Mouse (Mus musculus) embryo, embryonic 10 days (tissue): ENCODE measurements at regions not wholly inside any gene's neighbourhood (a gene's known extent, or its start where the extent isn't known, plus 50 kb on each side); places are given as distances from the start of the nearest gene placed in this dataset.
"Not testable (repeated sequence)": the region's sequence is repeated elsewhere in the genome, so short reads cannot be mapped to it uniquely, and the experiment has no call there.

Experiments
- DNase-seq: peaks from one replicate; pipeline ENCODE4 v3.0.0-alpha.2; 2015; ENCODE audit warnings: low spot score

DNA sequence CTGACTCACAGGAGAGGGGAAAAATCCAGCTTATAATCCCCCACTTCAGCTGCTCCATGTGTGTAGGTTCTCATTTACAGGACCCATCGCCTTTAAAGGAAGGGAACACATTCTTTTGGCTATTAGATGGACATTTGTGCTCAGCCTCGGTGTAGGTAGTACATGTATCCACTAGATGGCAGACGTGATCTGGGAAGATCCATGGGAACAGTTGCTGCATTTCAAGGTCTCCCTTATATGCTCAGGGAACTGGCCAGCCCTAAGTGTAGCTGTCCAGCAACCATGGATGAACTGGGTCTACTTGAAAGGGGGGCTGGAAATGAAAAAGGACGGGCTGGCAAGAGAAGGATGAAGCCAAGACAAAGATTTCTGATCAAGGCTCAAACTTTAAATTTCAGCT is 124.0 kb downstream of the Akain1 start:
- DNase-seq = peak; percentile 89

- DNase-seq = not testable (repeated sequence)
Measured at GRCm38 (mm10) chr17:69571070-69571669, 132.0 kb downstream of the Akain1 start.

- no peak for DNase-seq
Measured at GRCm38 (mm10) chr17:69590553-69590952, 151.4 kb downstream of the Akain1 start.

- DNase-seq = no peak
Measured at GRCm38 (mm10) chr17:69597773-69598295, 158.7 kb downstream of the Akain1 start.

DNA sequence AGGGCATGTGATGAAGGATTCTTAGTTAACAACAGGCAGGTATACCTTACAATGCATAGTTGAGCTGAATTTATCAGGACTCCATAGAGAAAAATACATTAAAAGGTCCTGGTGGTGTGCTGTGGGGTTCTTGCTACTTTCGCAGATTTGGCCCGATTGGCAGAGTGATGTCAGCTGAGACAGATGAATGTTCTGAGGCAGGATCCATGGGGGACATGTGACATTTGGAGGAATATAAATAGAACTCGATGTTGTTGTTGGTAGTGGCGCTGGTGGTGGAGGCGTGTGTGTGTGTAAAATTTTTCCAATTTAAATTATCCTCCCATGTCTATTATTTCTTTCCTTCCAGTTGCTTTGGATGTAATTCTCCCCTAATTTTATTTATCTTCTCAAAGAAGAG is 159.3 kb downstream of the Akain1 start:
- DNase-seq = no peak

GRCm38 (mm10) chr17:69603596-69603995 is 164.5 kb downstream of the Akain1 start:
- DNase-seq = no peak

- peak; percentile 7 for DNase-seq
Measured at GRCm38 (mm10) chr17:69604698-69605097, 165.6 kb downstream of the Akain1 start.

DNA sequence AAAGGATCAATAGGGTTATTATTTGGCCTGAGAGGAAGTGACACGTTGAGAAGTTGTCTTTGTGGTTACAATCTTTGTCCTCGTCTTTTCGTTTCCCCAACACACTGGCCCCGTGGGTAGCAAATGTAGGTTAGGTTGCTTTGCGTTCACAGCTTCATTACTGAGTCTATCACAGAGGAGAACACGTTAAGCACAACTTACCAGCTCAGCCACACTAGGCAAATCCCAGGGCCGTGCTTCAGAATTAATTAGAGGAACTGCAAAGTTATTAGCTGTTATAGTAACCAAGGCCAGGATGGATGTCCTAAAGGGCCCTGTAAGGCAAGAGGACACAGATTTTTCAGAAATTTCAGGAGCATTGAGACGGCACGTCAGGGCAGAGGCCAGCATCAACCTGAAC is 166.3 kb downstream of the Akain1 start:
- DNase-seq = no peak

DNA sequence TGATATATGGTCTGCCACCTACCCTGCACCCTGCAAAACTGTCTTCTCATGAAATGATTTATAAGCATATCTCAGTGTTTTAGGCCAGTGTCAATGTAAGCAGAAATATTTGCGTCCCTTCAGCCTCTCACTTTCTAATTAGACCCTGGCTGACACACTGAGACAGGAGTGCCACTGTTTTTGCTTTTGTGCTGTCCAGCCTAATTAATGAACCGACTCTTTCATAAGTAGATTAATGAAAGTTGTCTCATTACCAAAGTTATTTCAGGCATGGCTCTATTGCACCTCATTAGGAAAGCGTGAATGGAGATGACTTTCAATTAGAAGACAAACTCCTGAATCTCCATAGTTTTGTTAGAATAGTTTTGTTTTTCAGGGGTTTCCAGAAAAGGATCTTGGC is 192.3 kb downstream of the Akain1 start:
- DNase-seq = no peak

- DNase-seq = not testable (repeated sequence)
Measured at GRCm38 (mm10) chr17:69650496-69650895, 211.4 kb downstream of the Akain1 start.

GRCm38 (mm10) chr17:69654586-69654985 is 215.5 kb downstream of the Akain1 start:
- no peak for DNase-seq

DNA sequence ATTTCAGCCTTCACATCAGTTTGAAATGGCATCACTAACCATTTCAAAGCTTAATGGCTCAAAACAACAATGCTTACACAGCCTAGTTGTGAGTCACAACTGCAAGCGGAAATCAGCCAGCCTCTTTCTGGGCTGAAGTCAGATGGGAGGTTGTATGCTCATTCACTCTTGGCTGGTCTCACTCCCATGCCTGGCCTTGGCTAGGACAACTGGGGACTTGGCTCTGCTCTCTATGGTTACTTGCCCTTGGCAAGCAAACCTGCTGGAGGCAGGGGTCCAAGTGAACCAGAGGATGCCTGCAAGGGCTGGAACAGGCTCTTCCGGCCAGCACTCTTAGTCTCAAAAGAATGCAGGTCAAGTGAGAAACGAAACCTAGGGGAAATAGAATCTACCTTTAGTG is 233.4 kb downstream of the Akain1 start:
- DNase-seq = no peak

DNA sequence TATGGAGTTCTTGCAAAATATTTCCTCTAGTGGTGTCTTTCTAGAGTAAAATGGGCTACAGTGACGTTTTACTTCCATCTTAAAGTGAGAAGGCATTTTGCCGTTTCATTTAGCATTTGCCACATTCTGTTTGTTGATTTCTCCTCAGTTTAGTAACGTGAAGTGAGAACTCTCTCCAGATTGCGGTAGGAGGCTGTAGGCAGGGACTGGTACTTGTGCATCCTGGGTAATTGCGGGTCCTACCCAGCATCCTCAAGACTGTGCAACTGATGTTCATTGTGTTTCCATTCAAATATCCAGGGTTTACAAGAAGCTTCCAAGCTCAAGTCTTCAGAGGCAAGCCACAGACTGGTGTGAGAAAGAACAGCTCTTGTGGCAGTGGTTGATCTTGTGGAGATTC is 244.0 kb downstream of the Akain1 start:
- no peak for DNase-seq

DNA sequence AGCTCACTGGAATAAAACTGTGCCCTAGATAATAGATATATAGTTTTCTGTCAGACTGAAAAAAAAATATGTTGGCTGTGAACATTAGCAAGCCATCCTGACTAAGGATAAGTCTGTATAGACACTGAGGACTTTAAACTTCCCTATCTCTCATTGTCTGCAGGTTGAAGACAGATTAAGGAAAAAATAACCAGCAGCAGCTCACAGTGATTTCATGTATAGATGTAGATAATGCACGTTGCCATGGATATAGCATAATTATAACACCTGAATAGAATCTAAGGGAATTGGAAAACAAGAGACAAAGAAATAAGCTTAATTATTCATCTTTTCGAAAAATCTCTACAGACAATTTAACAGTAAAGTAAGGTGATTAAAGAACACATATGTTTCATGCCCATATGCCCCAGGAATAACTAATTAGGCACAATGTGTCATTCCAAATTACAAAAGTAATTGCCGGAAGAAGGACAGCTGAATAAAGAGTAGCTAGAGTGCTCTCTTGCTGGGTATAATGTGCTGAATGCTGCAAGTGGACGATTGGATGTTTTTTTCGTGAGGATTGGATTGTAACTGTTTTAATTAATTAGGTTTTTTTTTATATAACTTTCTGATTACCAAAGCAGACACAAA is 246.6 kb downstream of the Akain1 start:
- DNase-seq = no peak

DNA sequence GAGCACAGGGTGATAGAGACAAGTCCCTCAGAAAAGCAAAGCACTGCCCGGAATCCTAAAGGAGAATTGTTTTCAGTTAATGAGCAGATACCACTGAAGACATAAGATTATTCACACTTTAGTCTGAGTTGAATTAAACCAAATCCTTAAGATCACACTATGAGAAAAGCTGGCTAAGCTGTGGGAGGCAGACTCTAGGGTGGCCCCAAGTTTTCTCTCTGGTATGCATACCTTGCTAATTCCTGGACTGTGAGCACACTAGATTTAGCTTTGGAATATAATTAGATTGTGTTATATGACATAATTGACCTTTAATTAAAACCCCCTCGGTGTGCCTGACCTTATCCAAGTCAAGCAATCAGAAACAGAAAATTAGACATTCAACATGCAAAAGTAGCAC is 247.3 kb downstream of the Akain1 start:
- no peak for DNase-seq

GRCm38 (mm10) chr17:69695341-69695740 is 256.2 kb downstream of the Akain1 start:
- no peak for DNase-seq

GRCm38 (mm10) chr17:69727325-69727724 is 241.5 kb upstream of the Dlgap1 start:
- DNase-seq = no peak

GRCm38 (mm10) chr17:69732981-69733380 is 235.9 kb upstream of the Dlgap1 start:
- no peak for DNase-seq

GRCm38 (mm10) chr17:69736379-69737096 is 232.3 kb upstream of the Dlgap1 start:
- DNase-seq = no peak

GRCm38 (mm10) chr17:69769002-69769421 is 199.9 kb upstream of the Dlgap1 start:
- DNase-seq = no peak

GRCm38 (mm10) chr17:69770046-69770445 is 198.8 kb upstream of the Dlgap1 start:
- no peak for DNase-seq

DNA sequence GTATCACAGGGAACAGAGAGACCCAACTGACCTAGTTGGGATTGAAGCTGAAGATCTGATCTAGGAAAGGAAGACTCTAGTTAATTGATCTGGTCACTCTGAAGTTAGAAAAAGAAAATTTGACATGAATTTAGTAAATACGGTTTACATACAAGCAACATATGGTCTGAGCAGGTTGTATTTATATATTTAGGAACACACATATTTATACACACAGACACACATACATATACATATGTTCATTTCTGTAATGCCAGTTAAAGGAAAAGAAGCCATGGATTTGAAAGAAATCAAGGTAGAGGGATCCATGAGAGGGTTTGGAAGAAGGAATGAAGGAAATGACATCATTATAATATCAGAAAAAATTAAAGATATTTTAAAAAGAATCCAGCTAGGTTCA is 187.7 kb upstream of the Dlgap1 start:
- DNase-seq = no peak

GRCm38 (mm10) chr17:69786985-69787384 is 181.9 kb upstream of the Dlgap1 start:
- no peak for DNase-seq
